Mouse (Mus musculus): ENCODE measurements around the gene Deup1. TPM values are rescaled to one million over a fixed set of nuclear protein-coding genes. Genes with fewer than 3 reads are reported as not detected.

Gene Deup1
- not detected in 2 replicates for polyA plus RNA-seq (2012; ENCODE audit: insufficient read depth, insufficient read length, missing spikeins)

- no peaks in the 10 kb centered on the region for H3K4me1 ChIP-seq (ENCODE audit: control insufficient read depth, insufficient read depth, low read length)
- TF ChIP-seq CTCF (IDR thresholded peaks at IDR 0.05; ENCODE audit: low read depth, low read length) (no peak), POLR2A (IDR thresholded peaks at IDR 0.05; ENCODE audit: borderline replicate concordance, low read depth, low read length) (no peak)
- H3K4me3 ChIP-seq (ENCODE audit: insufficient read depth, low read length): no peak within 1 kb of the TSS
- H3K27ac ChIP-seq (ENCODE audit: insufficient read depth, low read depth, low read length): no peak within 1 kb of the TSS
Observed at GRCm38 (mm10) chr9:15627785-15628287, at the start of gene Deup1. Gene Deup1, minus strand, starts transcription at chr9:15627933.

DNA sequence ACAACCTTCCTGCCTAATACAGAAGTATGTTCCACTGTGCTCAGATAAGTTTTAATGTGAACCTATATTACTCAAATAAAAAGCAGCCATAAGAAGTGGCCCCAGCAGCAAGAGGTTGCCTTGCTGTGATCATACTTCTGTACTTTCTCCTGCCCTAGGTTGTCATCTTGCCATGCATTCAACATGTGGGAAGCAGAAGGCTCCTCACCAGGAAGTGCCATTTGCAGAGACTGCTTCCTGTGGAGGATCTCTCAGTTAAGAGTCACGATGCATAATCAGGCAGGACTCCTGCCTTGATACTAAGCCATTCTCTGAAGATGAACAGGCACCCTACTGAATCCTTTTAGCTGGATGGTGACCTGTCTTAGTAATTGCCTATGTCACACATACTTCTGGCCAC is 44.5 kb upstream of the Deup1 start:
- TF ChIP-seq CTCF (IDR thresholded peaks at IDR 0.05; ENCODE audit: low read depth, low read length) (no peak), POLR2A (IDR thresholded peaks at IDR 0.05; ENCODE audit: borderline replicate concordance, low read depth, low read length) (no peak)
- no peaks in the 10 kb centered on the region for H3K4me1 ChIP-seq (ENCODE audit: control insufficient read depth, insufficient read depth, low read length)
- no peak overlapping the region for H3K4me3 ChIP-seq (ENCODE audit: insufficient read depth, low read length)
- no peak overlapping the region for H3K27ac ChIP-seq (ENCODE audit: insufficient read depth, low read depth, low read length)

GRCm38 (mm10) chr9:15670002-15670527 is 42.3 kb upstream of the Deup1 start:
- Histone ChIP-seq H3K4me3 (ENCODE audit: insufficient read depth, low read length) (no peak overlapping the region), H3K27ac (ENCODE audit: insufficient read depth, low read depth, low read length) (no peak overlapping the region), H3K4me1 (ENCODE audit: control insufficient read depth, insufficient read depth, low read length) (no peaks in the 10 kb centered on the region)
- TF ChIP-seq POLR2A (IDR thresholded peaks at IDR 0.05; ENCODE audit: borderline replicate concordance, low read depth, low read length) (no peak), CTCF (IDR thresholded peaks at IDR 0.05; ENCODE audit: low read depth, low read length) (no peak)

- Histone ChIP-seq H3K4me1 (ENCODE audit: control insufficient read depth, insufficient read depth, low read length) (no peaks in the 10 kb centered on the region), H3K4me3 (ENCODE audit: insufficient read depth, low read length) (no peak overlapping the region), H3K27ac (ENCODE audit: insufficient read depth, low read depth, low read length) (no peak overlapping the region)
- TF ChIP-seq CTCF (IDR thresholded peaks at IDR 0.05; ENCODE audit: low read depth, low read length) (no peak), POLR2A (IDR thresholded peaks at IDR 0.05; ENCODE audit: borderline replicate concordance, low read depth, low read length) (no peak)
Observed at GRCm38 (mm10) chr9:15669452-15669851, 41.7 kb upstream of the Deup1 start.

GRCm38 (mm10) chr9:15664606-15665005 is 36.9 kb upstream of the Deup1 start:
- no peak for TF ChIP-seq CTCF (IDR thresholded peaks at IDR 0.05; ENCODE audit: low read depth, low read length)
- no peak for TF ChIP-seq POLR2A (IDR thresholded peaks at IDR 0.05; ENCODE audit: borderline replicate concordance, low read depth, low read length)
- Histone ChIP-seq H3K4me1 (ENCODE audit: control insufficient read depth, insufficient read depth, low read length) (no peaks in the 10 kb centered on the region), H3K27ac (ENCODE audit: insufficient read depth, low read depth, low read length) (no peak overlapping the region), H3K4me3 (ENCODE audit: insufficient read depth, low read length) (no peak overlapping the region)

GRCm38 (mm10) chr9:15659069-15659468 is 31.3 kb upstream of the Deup1 start:
- no peak overlapping the region for H3K4me3 ChIP-seq (ENCODE audit: insufficient read depth, low read length)
- no peaks in the 10 kb centered on the region for H3K4me1 ChIP-seq (ENCODE audit: control insufficient read depth, insufficient read depth, low read length)
- H3K27ac ChIP-seq (ENCODE audit: insufficient read depth, low read depth, low read length): no peak overlapping the region
- no peak for TF ChIP-seq POLR2A (IDR thresholded peaks at IDR 0.05; ENCODE audit: borderline replicate concordance, low read depth, low read length)
- TF ChIP-seq CTCF (IDR thresholded peaks at IDR 0.05; ENCODE audit: low read depth, low read length): no peak

DNA sequence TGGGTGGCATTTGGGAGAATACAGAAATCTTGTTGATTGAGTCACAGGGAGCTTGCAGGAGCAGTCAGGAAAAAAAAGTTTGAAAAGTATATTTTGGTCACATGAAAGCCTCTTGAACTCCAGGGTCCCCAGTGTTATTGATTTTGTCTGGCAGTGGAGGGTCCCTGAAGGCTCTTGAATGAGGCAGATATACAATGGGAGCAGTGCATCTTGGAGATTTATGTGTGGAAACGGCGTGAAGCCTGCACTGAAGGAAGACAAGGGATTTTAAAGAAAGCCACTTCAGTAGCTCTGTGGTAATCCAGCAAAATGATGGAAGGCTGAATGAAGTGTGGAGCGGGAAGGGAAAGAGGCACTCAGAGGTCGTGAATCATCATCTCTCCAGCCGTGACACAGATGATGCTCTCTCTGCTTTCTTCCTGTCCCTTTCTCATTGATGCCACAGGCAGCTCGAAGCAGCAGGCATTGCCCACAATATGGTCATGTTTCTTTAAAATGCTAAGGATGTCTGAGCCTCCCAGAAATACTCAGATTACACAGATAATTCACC is 30.6 kb upstream of the Deup1 start:
- H3K27ac ChIP-seq (ENCODE audit: insufficient read depth, low read depth, low read length): no peak overlapping the region
- no peak for TF ChIP-seq CTCF (IDR thresholded peaks at IDR 0.05; ENCODE audit: low read depth, low read length)
- TF ChIP-seq POLR2A (IDR thresholded peaks at IDR 0.05; ENCODE audit: borderline replicate concordance, low read depth, low read length): no peak

DNA sequence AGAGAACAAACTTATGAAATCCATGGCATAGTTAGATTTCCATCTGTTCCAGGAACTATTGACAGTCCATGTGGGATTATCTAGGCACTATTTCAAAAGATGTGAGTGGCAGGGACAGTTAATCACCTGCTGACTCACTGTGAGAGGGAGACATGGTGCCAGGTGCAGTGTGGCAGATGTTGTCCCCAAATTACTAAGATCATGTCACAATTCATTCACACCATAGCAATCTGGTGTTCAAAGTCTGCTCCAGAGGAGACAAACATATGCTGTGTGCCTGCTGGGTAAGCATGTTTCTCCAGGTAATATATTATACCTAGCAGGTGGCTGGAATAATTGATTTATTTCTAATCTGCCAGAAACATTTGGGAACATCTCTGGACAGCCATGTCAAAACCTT is 25.3 kb upstream of the Deup1 start:
- no peak overlapping the region for H3K4me3 ChIP-seq (ENCODE audit: insufficient read depth, low read length)
- no peaks in the 10 kb centered on the region for H3K4me1 ChIP-seq (ENCODE audit: control insufficient read depth, insufficient read depth, low read length)
- TF ChIP-seq CTCF (IDR thresholded peaks at IDR 0.05; ENCODE audit: low read depth, low read length) (no peak), POLR2A (IDR thresholded peaks at IDR 0.05; ENCODE audit: borderline replicate concordance, low read depth, low read length) (no peak)
- no peak overlapping the region for H3K27ac ChIP-seq (ENCODE audit: insufficient read depth, low read depth, low read length)

More for the DNA sequence above, 30.6 kb upstream of the Deup1 start:
- Histone ChIP-seq H3K4me1 (ENCODE audit: control insufficient read depth, insufficient read depth, low read length) (no peaks in the 10 kb centered on the region), H3K4me3 (ENCODE audit: insufficient read depth, low read length) (no peak overlapping the region)

- Histone ChIP-seq H3K4me1 (ENCODE audit: control insufficient read depth, insufficient read depth, low read length) (no peaks in the 10 kb centered on the region), H3K27ac (ENCODE audit: insufficient read depth, low read depth, low read length) (no peak overlapping the region), H3K4me3 (ENCODE audit: insufficient read depth, low read length) (no peak overlapping the region)
- no peak for TF ChIP-seq POLR2A (IDR thresholded peaks at IDR 0.05; ENCODE audit: borderline replicate concordance, low read depth, low read length)
- no peak for TF ChIP-seq CTCF (IDR thresholded peaks at IDR 0.05; ENCODE audit: low read depth, low read length)
Observed at GRCm38 (mm10) chr9:15649977-15650376, 22.2 kb upstream of the Deup1 start.

DNA sequence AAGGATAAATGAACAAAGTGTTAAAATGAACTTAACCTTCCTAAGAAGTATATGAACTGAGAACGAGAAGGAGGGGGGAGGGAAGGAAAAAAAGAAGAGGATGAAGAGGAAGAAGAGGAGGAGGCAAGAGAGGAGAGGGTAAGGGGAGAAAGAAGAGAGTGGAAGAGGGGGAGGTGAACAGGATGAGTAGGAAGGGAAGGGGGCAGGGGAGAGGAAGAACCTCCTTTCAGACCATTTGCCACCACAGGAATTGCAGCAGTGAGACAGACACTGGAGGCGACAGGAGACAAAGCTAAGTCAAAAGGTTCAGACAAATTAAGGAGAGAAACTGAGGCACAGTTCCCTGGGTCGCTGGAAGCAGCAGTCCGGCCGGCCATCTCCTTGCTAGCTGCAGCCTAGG is 349 bp downstream of the Deup1 start:
- TF ChIP-seq CTCF (IDR thresholded peaks at IDR 0.05; ENCODE audit: low read depth, low read length) (no peak), POLR2A (IDR thresholded peaks at IDR 0.05; ENCODE audit: borderline replicate concordance, low read depth, low read length) (no peak)
- H3K27ac ChIP-seq (ENCODE audit: insufficient read depth, low read depth, low read length): no peak overlapping the region
- no peak overlapping the region for H3K4me3 ChIP-seq (ENCODE audit: insufficient read depth, low read length)
- H3K4me1 ChIP-seq (ENCODE audit: control insufficient read depth, insufficient read depth, low read length): no peaks in the 10 kb centered on the region
